Mouse (Mus musculus) heart, embryonic 10.5 days (tissue): ENCODE measurements around the gene Fam241b. TPM values are rescaled to one million over a fixed set of nuclear protein-coding genes. Genes with fewer than 3 reads are reported as not detected.

Source experiments
- DNase-seq: peaks from one replicate; pipeline ENCODE4 v3.0.0-alpha.2; 2017; ENCODE audit warnings: low spot score
- H3K27ac ChIP-seq: fragments of 300-500 bp; sonication (generic); 2 replicates; pipeline ENCODE4 v1.5.1; 2016; ENCODE audit warnings: mild to moderate bottlenecking
- H3K27me3 ChIP-seq: fragments of 300-500 bp; sonication (generic); 2 replicates; pipeline ENCODE4 v1.6.1; 2016; ENCODE audit warnings: mild to moderate bottlenecking; ENCODE audit not compliant: poor library complexity, insufficient read depth, severe bottlenecking
- H3K36me3 ChIP-seq: fragments of 300-500 bp; sonication (generic); 2 replicates; pipeline ENCODE4 v1.6.1; 2016; ENCODE audit warnings: mild to moderate bottlenecking, moderate library complexity
- H3K4me1 ChIP-seq: fragments of 300-500 bp; sonication (generic); 2 replicates; pipeline ENCODE4 v1.6.1; 2016; ENCODE audit warnings: mild to moderate bottlenecking
- H3K4me3 ChIP-seq: fragments of 300-500 bp; sonication (generic); 2 replicates; pipeline ENCODE4 v1.5.1; 2016; ENCODE audit warnings: mild to moderate bottlenecking, moderate library complexity
- H3K9me3 ChIP-seq: fragments of 300-500 bp; sonication (generic); 2 replicates; pipeline ENCODE4 v1.6.1; 2016; ENCODE audit warnings: mild to moderate bottlenecking, moderate library complexity
- WGBS: fragments of 180-500 bp; shearing (Covaris S2); methylation state at CpG from one replicate; pipeline ENCODE4 v1.1.7; 2016; 5-methylcytosine and 5-hydroxymethylcytosine counted together
- polyA plus RNA-seq: library from polyadenylated mRNA; unstranded; fragments of >200 nt; fragmentation: Nextera tagmentation; extraction: Ambion mirVana; gene quantifications from 2 replicates; pipeline ENCODE4 v1.2.1, GENCODE M21; 2016

Gene Fam241b
- polyA plus RNA-seq, 1 experiment from 2014 or later, result 5.9 TPM

GRCm38 (mm10) chr10:62172841-62173553, 29.3 kb upstream of the Fam241b start:
- 7% methylated on average over 9 of the region's 9 CpGs for WGBS
- peaks cover 15% of the 10 kb centered on the region; the same call in 1 of the 2 replicates for H3K4me1 ChIP-seq
- H3K27me3 ChIP-seq, result peaks cover 29% of the 10 kb centered on the region; the same call in 1 of the 2 replicates
- no peak overlapping the region for H3K4me3 ChIP-seq
- H3K27ac ChIP-seq, result no peak overlapping the region
- H3K36me3 ChIP-seq, result no peaks in the 10 kb centered on the region
- DNase-seq, result no peak
- no peaks in the 10 kb centered on the region for H3K9me3 ChIP-seq

DNA sequence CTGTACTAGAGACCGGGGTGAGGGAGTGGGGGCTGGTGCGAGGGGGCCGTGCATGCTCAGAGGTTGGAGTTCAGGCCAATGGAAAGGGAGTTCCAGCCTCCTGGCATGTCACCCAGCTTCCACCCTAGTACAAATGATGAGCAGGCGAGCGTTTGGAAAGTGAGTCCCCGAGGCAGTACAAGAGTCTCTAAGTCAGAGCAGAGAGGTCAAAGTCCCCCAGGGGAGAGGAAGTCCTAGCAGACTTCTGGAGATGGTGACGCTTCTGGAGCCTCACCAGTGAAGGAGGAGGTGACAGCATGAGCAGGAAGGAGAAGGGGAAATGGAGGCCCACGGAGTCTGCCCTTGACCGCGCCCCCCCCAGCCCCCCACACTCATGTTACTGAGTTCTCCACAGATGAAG, 18.7 kb upstream of the Fam241b start:
- no peaks in the 10 kb centered on the region for H3K36me3 ChIP-seq
- DNase-seq, result no peak
- 60% methylated on average over 10 of the region's 10 CpGs for WGBS
- no peaks in the 10 kb centered on the region for H3K9me3 ChIP-seq
- peaks cover 24% of the 10 kb centered on the region for H3K27me3 ChIP-seq
- H3K27ac ChIP-seq, result no peak overlapping the region
- no peak overlapping the region for H3K4me3 ChIP-seq
- H3K4me1 ChIP-seq, result no peaks in the 10 kb centered on the region

- H3K36me3 ChIP-seq, result no peaks in the 10 kb centered on the region
- WGBS, result 55% methylated on average over 7 of the region's 7 CpGs
- no peaks in the 10 kb centered on the region for H3K4me1 ChIP-seq
- DNase-seq, result no peak
- no peaks in the 10 kb centered on the region for H3K9me3 ChIP-seq
- H3K4me3 ChIP-seq, result no peak overlapping the region
- H3K27ac ChIP-seq, result no peak overlapping the region
- peaks cover 48% of the 10 kb centered on the region for H3K27me3 ChIP-seq
Measured at GRCm38 (mm10) chr10:62149929-62150328, 6.2 kb upstream of the Fam241b start.

- H3K27ac ChIP-seq, result no peak overlapping the region
- H3K4me1 ChIP-seq, result no peaks in the 10 kb centered on the region
- DNase-seq, result no peak
- H3K9me3 ChIP-seq, result no peaks in the 10 kb centered on the region
- WGBS, result 53% methylated on average over 12 of the region's 12 CpGs
- peaks cover 59% of the 10 kb centered on the region for H3K27me3 ChIP-seq
- H3K36me3 ChIP-seq, result no peaks in the 10 kb centered on the region
- no peak overlapping the region for H3K4me3 ChIP-seq
Measured at GRCm38 (mm10) chr10:62147466-62148248, 3.9 kb upstream of the Fam241b start.

DNA sequence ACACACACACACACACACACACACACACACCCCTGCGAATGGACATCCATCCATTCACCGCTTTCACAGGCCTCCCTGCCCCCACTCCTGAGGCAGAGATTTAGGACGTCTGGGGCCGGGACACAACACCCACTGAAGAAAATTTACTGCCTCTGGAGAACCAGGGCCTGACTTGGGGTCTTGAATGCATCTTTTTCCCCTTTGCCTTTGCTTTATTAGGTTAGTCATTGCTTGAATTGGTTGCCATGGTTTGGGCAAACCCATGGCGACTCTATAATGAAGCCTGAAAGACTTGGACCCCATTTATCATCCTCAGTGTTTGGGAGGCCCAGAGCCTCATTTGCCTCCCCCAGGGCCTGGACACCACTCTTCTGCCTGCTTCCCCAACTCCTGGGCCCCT, 2.2 kb upstream of the Fam241b start:
- H3K4me1 ChIP-seq, result no peaks in the 10 kb centered on the region
- WGBS, result 74% methylated on average over 5 of the region's 5 CpGs
- H3K27ac ChIP-seq, result no peak overlapping the region
- no peaks in the 10 kb centered on the region for H3K36me3 ChIP-seq
- no peak overlapping the region for H3K4me3 ChIP-seq
- H3K27me3 ChIP-seq, result peaks cover 61% of the 10 kb centered on the region
- no peak for DNase-seq
- no peaks in the 10 kb centered on the region for H3K9me3 ChIP-seq

DNA sequence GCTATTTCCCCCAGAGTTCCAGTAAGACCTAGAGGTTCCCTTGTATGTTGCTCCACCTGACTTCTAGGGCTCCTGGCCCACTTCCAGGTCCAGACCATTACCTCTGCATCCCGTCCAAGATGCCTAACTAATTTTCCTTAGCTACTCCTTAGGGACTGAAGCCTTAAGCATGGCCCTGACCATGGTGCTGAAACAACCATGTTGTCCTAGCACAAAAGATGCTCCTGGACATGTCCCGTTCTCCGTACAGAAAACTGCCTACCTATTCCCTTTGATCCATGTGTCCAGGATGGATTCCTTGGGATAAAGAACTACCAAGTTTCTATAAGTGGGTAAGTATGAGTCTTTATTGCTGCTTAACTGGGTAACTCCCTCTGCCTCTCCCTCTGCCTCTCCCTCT, 5.7 kb downstream of the Fam241b start:
- peaks cover 11% of the 10 kb centered on the region for H3K4me1 ChIP-seq
- no peak overlapping the region for H3K4me3 ChIP-seq
- DNase-seq, result peak; percentile 74
- no peaks in the 10 kb centered on the region for H3K36me3 ChIP-seq
- 20% methylated on average over 3 of the region's 3 CpGs for WGBS
- H3K27me3 ChIP-seq, result peaks cover 76% of the 10 kb centered on the region
- no peaks in the 10 kb centered on the region for H3K9me3 ChIP-seq
- H3K27ac ChIP-seq, result no peak overlapping the region

DNA sequence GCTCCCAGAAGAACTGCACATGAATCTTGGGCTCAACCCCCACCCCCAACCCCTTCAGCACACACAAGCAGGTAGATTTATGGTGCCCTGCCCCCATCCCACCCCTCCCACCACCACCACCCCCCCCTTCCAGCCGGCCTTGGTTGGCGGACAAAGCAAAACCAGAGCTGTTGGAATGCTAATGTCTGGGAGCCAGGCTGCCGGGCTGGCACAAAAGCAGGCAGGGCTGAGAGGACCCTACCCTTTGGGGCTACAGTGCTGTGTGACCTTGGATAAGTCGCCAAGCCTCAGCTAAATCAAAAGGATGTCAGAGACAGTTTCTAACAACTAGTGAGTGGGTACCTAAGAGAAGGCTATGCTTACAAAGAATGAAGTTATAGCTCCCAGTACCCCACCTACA, 6.6 kb downstream of the Fam241b start:
- H3K27ac ChIP-seq, result no peak overlapping the region
- no peaks in the 10 kb centered on the region for H3K36me3 ChIP-seq
- H3K9me3 ChIP-seq, result no peaks in the 10 kb centered on the region
- peaks cover 17% of the 10 kb centered on the region for H3K4me1 ChIP-seq
- WGBS, result 12% methylated on average over 4 of the region's 4 CpGs
- H3K4me3 ChIP-seq, result no peak overlapping the region
- peaks cover 85% of the 10 kb centered on the region for H3K27me3 ChIP-seq
- DNase-seq, result no peak

DNA sequence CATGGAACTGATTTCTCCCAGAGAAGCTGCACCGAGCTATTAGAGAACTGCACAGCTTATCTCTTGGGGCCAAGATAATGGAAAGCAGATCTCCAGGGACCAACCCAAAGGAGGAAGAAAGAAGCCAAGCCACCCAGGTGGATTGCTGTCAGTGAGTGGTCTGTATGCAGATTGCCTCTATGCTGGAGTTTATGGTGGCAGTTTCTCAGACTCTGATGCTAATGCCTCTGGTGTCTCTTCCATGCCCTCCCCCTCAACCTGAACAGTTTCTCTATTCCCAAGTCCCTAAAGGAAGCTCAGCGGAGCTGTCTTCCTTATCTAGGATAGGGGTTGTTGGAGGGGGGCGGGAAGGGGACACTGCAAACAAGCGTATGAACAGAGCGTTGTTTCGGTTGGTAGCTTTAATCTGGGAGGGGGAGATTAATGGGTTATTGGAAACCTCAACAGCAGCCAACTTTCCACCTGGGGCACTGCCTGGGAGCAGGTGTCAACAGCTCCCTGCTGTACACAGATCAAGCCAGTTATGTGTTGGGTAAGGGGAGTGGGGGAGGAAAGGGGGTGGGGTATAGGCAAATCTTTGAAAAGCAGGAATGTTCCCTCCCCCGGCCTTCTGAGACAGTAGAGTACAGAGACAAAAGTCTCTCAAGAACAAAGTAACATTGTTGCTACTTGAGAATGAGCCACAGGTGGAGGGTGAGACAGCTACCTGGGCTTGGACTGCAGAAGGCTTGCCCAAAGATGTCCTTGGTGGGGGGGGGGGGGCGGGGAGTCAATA, 7.8 kb downstream of the Fam241b start:
- peaks cover 24% of the 10 kb centered on the region for H3K4me1 ChIP-seq
- no peak for DNase-seq
- no peak overlapping the region for H3K27ac ChIP-seq
- no peaks in the 10 kb centered on the region for H3K9me3 ChIP-seq
- 8% methylated on average over 8 of the region's 8 CpGs for WGBS
- H3K36me3 ChIP-seq, result no peaks in the 10 kb centered on the region
- H3K4me3 ChIP-seq, result no peak overlapping the region
- H3K27me3 ChIP-seq, result peaks cover 91% of the 10 kb centered on the region

DNA sequence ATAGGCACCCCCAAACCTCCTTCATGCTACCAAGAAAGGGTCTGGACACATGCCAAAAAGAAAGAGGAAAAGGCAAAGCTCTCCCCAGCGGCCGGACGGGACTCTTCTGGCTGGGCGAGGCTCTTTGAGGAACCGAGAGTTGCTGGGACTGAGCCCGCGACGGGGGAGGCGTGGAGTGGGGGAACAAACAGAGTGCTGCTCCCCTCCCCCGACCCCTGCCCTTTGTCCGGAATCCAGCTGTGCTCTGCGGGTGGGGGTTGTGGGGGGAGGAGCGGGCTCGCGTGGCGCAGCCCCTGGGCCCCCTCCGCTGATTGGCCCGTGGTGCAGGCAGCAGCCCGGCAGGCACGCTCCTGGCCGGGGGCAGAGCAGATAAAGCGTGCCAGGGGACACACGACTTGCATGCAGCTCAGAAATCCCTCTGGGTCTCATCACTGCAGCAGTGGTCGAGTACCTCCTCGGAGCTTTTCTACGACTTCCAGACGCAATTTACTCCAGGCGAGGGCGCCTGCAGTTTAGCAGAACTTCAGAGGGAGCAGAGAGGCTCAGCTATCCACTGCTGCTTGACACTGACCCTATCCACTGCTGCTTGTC, 10.9 kb downstream of the Fam241b start, which contains the start of gene Neurog3:
Gene Neurog3 (plus strand): TSS at position 400 of the 591 bp plus-strand sequence.
- DNase-seq, result peak; percentile 60
- Histone ChIP-seq H3K27ac (no peak within 1 kb of the TSS), H3K36me3 (no peaks in the 10 kb centered on the region), H3K27me3 (peaks cover 100% of the 10 kb centered on the region), H3K4me1 (peaks cover 24% of the 10 kb centered on the region), H3K9me3 (no peaks in the 10 kb centered on the region), H3K4me3 (peak within 1 kb of the TSS; percentile 48)
- under 1% methylated on average over 29 of the region's 29 CpGs for WGBS

DNA sequence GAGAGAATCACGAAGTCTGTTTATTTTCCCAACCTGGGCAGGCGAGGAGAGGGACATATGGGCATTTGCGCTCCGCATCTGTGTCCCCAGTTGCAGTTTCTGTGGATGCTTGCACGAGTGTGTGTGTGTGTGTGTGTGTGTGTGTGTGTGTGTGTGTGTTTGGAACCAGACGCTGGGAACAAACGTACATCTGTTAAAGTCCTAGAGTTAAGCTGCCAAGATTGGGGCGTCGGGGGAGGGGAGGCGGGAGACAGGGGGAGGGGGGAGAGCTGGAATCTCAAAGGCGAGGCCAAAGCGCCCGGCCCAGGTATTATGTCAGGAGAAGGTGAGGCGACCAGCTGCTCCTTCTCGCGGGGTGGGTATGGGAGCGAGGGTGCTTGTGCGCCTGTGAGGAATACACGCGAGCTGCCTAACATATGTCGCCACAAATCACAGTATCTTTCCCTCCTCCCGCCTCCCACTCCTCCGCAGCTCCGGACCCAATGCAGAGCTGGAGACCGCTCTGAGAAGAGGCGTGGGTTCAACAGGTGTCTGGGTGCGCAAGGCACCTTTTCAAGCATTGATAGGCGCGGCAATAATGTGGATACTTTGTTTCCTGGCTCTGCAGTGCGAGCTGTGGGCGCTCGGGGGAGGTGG, 15.3 kb downstream of the Fam241b start:
- WGBS, result 3% methylated on average over 32 of the region's 32 CpGs
- Histone ChIP-seq H3K27ac (no peak overlapping the region), H3K36me3 (no peaks in the 10 kb centered on the region), H3K27me3 (peaks cover 87% of the 10 kb centered on the region), H3K4me1 (peaks cover 18% of the 10 kb centered on the region), H3K9me3 (no peaks in the 10 kb centered on the region), H3K4me3 (no peak overlapping the region)
- peak; percentile 62 for DNase-seq

- 42% methylated on average over 21 of the region's 21 CpGs for WGBS
- H3K9me3 ChIP-seq, result no peaks in the 10 kb centered on the region
- DNase-seq, result peak; percentile 61
- H3K4me1 ChIP-seq, result peaks cover 11% of the 10 kb centered on the region
- H3K36me3 ChIP-seq, result no peaks in the 10 kb centered on the region
- no peak overlapping the region for H3K4me3 ChIP-seq
- peaks cover 85% of the 10 kb centered on the region for H3K27me3 ChIP-seq
- H3K27ac ChIP-seq, result no peak overlapping the region
Measured at GRCm38 (mm10) chr10:62127711-62128231, 15.9 kb downstream of the Fam241b start.

- no peak for DNase-seq
- Histone ChIP-seq H3K9me3 (no peaks in the 10 kb centered on the region), H3K4me3 (no peak overlapping the region), H3K4me1 (peaks cover 7% of the 10 kb centered on the region; the same call in 1 of the 2 replicates), H3K36me3 (no peaks in the 10 kb centered on the region), H3K27me3 (peaks cover 83% of the 10 kb centered on the region), H3K27ac (no peak overlapping the region)
- WGBS, result 43% methylated on average over 6 of the region's 6 CpGs
Measured at GRCm38 (mm10) chr10:62127137-62127536, 16.6 kb downstream of the Fam241b start.
